Mouse (Mus musculus) brain, embryonic 14.5 days (tissue): ENCODE data around the gene Rbfox3.

Source experiments
- CTCF ChIP-seq: fragments of 200-500 bp; IDR thresholded peaks from 2 replicates; pipeline ENCODE4 v1.5.1; 2012; ENCODE audit warnings: inconsistent platforms, mild to moderate bottlenecking, moderate library complexity, borderline replicate concordance; ENCODE audit not compliant: insufficient read depth, insufficient read length; ENCODE audit errors: extremely low read depth
- POLR2A ChIP-seq: fragments of 200-500 bp; IDR thresholded peaks from 2 replicates; pipeline ENCODE4 v1.6.1; 2012; ENCODE audit warnings: mild to moderate bottlenecking, inconsistent platforms, borderline replicate concordance; ENCODE audit not compliant: poor library complexity, insufficient read depth, insufficient read length, severe bottlenecking; ENCODE audit errors: extremely low read depth

GRCm38 (mm10) chr11:118479776-118480175, 431.6 kb downstream of the Rbfox3 start:
- TF ChIP-seq POLR2A (no peak), CTCF (no peak)
